Mouse (Mus musculus): ENCODE measurements around the gene Tmeff2. TPM values are rescaled to one million over a fixed set of nuclear protein-coding genes. Genes with fewer than 3 reads are reported as not detected.

Tmeff2 gene
- polyA plus RNA-seq, 1 experiment from 2014 or later: 1.4 TPM

- peak overlapping the region; percentile 63 for H3K9ac ChIP-seq (ENCODE audit: low read length)
- peak overlapping the region; percentile 100 for H3K4me2 ChIP-seq (ENCODE audit: low read length)
- no peak overlapping the region for H3K27ac ChIP-seq (replicated peaks in 1 of 2; ENCODE audit: control insufficient read depth in 1 of 2, insufficient read depth in 1 of 2, low read depth in 2 of 2, low read length in 2 of 2)
- no peaks in the 10 kb centered on the region for H3K36me3 ChIP-seq (ENCODE audit: control insufficient read depth, insufficient read depth, low read length)
- no peaks in the 10 kb centered on the region for H3K9me3 ChIP-seq (ENCODE audit: control insufficient read depth, low read length)
- peaks cover 21% of the 10 kb centered on the region for H3K27me3 ChIP-seq (ENCODE audit: control insufficient read depth, insufficient read depth, low read length)
- no peak for ATAC-seq (ENCODE audit: insufficient number of reproducible peaks, insufficient read depth, low FRiP score, low read depth)
- H3K4me1 ChIP-seq (ENCODE audit: control insufficient read depth in 2 of 2, insufficient read depth in 2 of 2, low read length in 2 of 2): no peaks in the 10 kb centered on the region; a peak in 2 of 4 replicates
- under 1% methylated on average over 34 of the region's 35 CpGs for WGBS
- peak overlapping the region; percentile 61 to 62 for H3K4me3 ChIP-seq (ENCODE audit: control insufficient read depth in 1 of 2, insufficient read depth in 1 of 2, low read depth in 1 of 2, low read length in 2 of 2)
Observed at GRCm38 (mm10) chr1:50927679-50928187, 27.3 kb downstream of the Tmeff2 start.

GRCm38 (mm10) chr1:50928776-50929175 lies 28.3 kb downstream of the Tmeff2 start:
- peaks cover 18% of the 10 kb centered on the region for H3K27me3 ChIP-seq (ENCODE audit: control insufficient read depth, insufficient read depth, low read length)
- H3K4me3 ChIP-seq (ENCODE audit: control insufficient read depth in 1 of 2, insufficient read depth in 1 of 2, low read depth in 1 of 2, low read length in 2 of 2): no peak overlapping the region
- 36% methylated on average over 3 of the region's 3 CpGs for WGBS
- no peaks in the 10 kb centered on the region for H3K36me3 ChIP-seq (ENCODE audit: control insufficient read depth, insufficient read depth, low read length)
- no peak overlapping the region for H3K9ac ChIP-seq (ENCODE audit: low read length)
- H3K4me1 ChIP-seq (ENCODE audit: control insufficient read depth in 2 of 2, insufficient read depth in 2 of 2, low read length in 2 of 2): no peaks in the 10 kb centered on the region; a peak in 2 of 4 replicates
- no peak overlapping the region for H3K27ac ChIP-seq (replicated peaks in 1 of 2; ENCODE audit: control insufficient read depth in 1 of 2, insufficient read depth in 1 of 2, low read depth in 2 of 2, low read length in 2 of 2)
- no peak for ATAC-seq (ENCODE audit: insufficient number of reproducible peaks, insufficient read depth, low FRiP score, low read depth)
- H3K9me3 ChIP-seq (ENCODE audit: control insufficient read depth, low read length): no peaks in the 10 kb centered on the region
- H3K4me2 ChIP-seq (ENCODE audit: low read length): no peak overlapping the region

- Histone ChIP-seq H3K4me1 (ENCODE audit: control insufficient read depth in 2 of 2, insufficient read depth in 2 of 2, low read length in 2 of 2) (no peaks in the 10 kb centered on the region), H3K9me3 (ENCODE audit: control insufficient read depth, low read length) (no peaks in the 10 kb centered on the region), H3K27ac (replicated peaks in 1 of 2; ENCODE audit: control insufficient read depth in 1 of 2, insufficient read depth in 1 of 2, low read depth in 2 of 2, low read length in 2 of 2) (no peak overlapping the region), H3K4me2 (ENCODE audit: low read length) (no peak overlapping the region), H3K4me3 (ENCODE audit: control insufficient read depth in 1 of 2, insufficient read depth in 1 of 2, low read depth in 1 of 2, low read length in 2 of 2) (no peak overlapping the region), H3K36me3 (ENCODE audit: control insufficient read depth, insufficient read depth, low read length) (no peaks in the 10 kb centered on the region), H3K27me3 (ENCODE audit: control insufficient read depth, insufficient read depth, low read length) (no peaks in the 10 kb centered on the region), H3K9ac (ENCODE audit: low read length) (no peak overlapping the region)
- no peak for ATAC-seq (ENCODE audit: insufficient number of reproducible peaks, insufficient read depth, low FRiP score, low read depth)
- WGBS: 59% methylated on average over 2 of the region's 2 CpGs
Observed at GRCm38 (mm10) chr1:50935076-50935475, 34.6 kb downstream of the Tmeff2 start.

GRCm38 (mm10) chr1:50935484-50935883 lies 35.0 kb downstream of the Tmeff2 start:
- WGBS: 79% methylated on average over 2 of the region's 2 CpGs
- H3K4me2 ChIP-seq (ENCODE audit: low read length): no peak overlapping the region
- H3K4me3 ChIP-seq (ENCODE audit: control insufficient read depth in 1 of 2, insufficient read depth in 1 of 2, low read depth in 1 of 2, low read length in 2 of 2): no peak overlapping the region

GRCm38 (mm10) chr1:50940131-50941039 lies 39.9 kb downstream of the Tmeff2 start:
- no peak for ATAC-seq (ENCODE audit: insufficient number of reproducible peaks, insufficient read depth, low FRiP score, low read depth)
- no peaks in the 10 kb centered on the region for H3K27me3 ChIP-seq (ENCODE audit: control insufficient read depth, insufficient read depth, low read length)
- H3K36me3 ChIP-seq (ENCODE audit: control insufficient read depth, insufficient read depth, low read length): no peaks in the 10 kb centered on the region
- H3K27ac ChIP-seq (replicated peaks in 1 of 2; ENCODE audit: control insufficient read depth in 1 of 2, insufficient read depth in 1 of 2, low read depth in 2 of 2, low read length in 2 of 2): no peak overlapping the region
- no peaks in the 10 kb centered on the region for H3K4me1 ChIP-seq (ENCODE audit: control insufficient read depth in 2 of 2, insufficient read depth in 2 of 2, low read length in 2 of 2)
- H3K9me3 ChIP-seq (ENCODE audit: control insufficient read depth, low read length): no peaks in the 10 kb centered on the region
- H3K4me2 ChIP-seq (ENCODE audit: low read length): no peak overlapping the region
- H3K4me3 ChIP-seq (ENCODE audit: control insufficient read depth in 1 of 2, insufficient read depth in 1 of 2, low read depth in 1 of 2, low read length in 2 of 2): no peak overlapping the region
- WGBS: 71% methylated on average over 7 of the region's 7 CpGs
- H3K9ac ChIP-seq (ENCODE audit: low read length): no peak overlapping the region

More at GRCm38 (mm10) chr1:50935484-50935883, 35.0 kb downstream of the Tmeff2 start:
- Histone ChIP-seq H3K4me1 (ENCODE audit: control insufficient read depth in 2 of 2, insufficient read depth in 2 of 2, low read length in 2 of 2) (no peaks in the 10 kb centered on the region), H3K36me3 (ENCODE audit: control insufficient read depth, insufficient read depth, low read length) (no peaks in the 10 kb centered on the region), H3K27me3 (ENCODE audit: control insufficient read depth, insufficient read depth, low read length) (no peaks in the 10 kb centered on the region), H3K9ac (ENCODE audit: low read length) (no peak overlapping the region), H3K27ac (replicated peaks in 1 of 2; ENCODE audit: control insufficient read depth in 1 of 2, insufficient read depth in 1 of 2, low read depth in 2 of 2, low read length in 2 of 2) (no peak overlapping the region), H3K9me3 (ENCODE audit: control insufficient read depth, low read length) (no peaks in the 10 kb centered on the region)
- ATAC-seq (ENCODE audit: insufficient number of reproducible peaks, insufficient read depth, low FRiP score, low read depth): no peak

GRCm38 (mm10) chr1:50948575-50948974 lies 48.1 kb downstream of the Tmeff2 start:
- 55% methylated on average over 1 of the region's 1 CpGs for WGBS
- Histone ChIP-seq H3K36me3 (ENCODE audit: control insufficient read depth, insufficient read depth, low read length) (no peaks in the 10 kb centered on the region), H3K9ac (ENCODE audit: low read length) (no peak overlapping the region), H3K27ac (replicated peaks in 1 of 2; ENCODE audit: control insufficient read depth in 1 of 2, insufficient read depth in 1 of 2, low read depth in 2 of 2, low read length in 2 of 2) (no peak overlapping the region), H3K4me2 (ENCODE audit: low read length) (no peak overlapping the region), H3K27me3 (ENCODE audit: control insufficient read depth, insufficient read depth, low read length) (no peaks in the 10 kb centered on the region), H3K4me3 (ENCODE audit: control insufficient read depth in 1 of 2, insufficient read depth in 1 of 2, low read depth in 1 of 2, low read length in 2 of 2) (no peak overlapping the region), H3K9me3 (ENCODE audit: control insufficient read depth, low read length) (no peaks in the 10 kb centered on the region), H3K4me1 (ENCODE audit: control insufficient read depth in 2 of 2, insufficient read depth in 2 of 2, low read length in 2 of 2) (no peaks in the 10 kb centered on the region)
- no peak for ATAC-seq (ENCODE audit: insufficient number of reproducible peaks, insufficient read depth, low FRiP score, low read depth)

- Histone ChIP-seq H3K27ac (replicated peaks in 1 of 2; ENCODE audit: control insufficient read depth in 1 of 2, insufficient read depth in 1 of 2, low read depth in 2 of 2, low read length in 2 of 2) (no peak overlapping the region), H3K36me3 (ENCODE audit: control insufficient read depth, insufficient read depth, low read length) (no peaks in the 10 kb centered on the region), H3K4me2 (ENCODE audit: low read length) (no peak overlapping the region), H3K9ac (ENCODE audit: low read length) (no peak overlapping the region), H3K9me3 (ENCODE audit: control insufficient read depth, low read length) (no peaks in the 10 kb centered on the region), H3K4me3 (ENCODE audit: control insufficient read depth in 1 of 2, insufficient read depth in 1 of 2, low read depth in 1 of 2, low read length in 2 of 2) (no peak overlapping the region), H3K27me3 (ENCODE audit: control insufficient read depth, insufficient read depth, low read length) (no peaks in the 10 kb centered on the region), H3K4me1 (ENCODE audit: control insufficient read depth in 2 of 2, insufficient read depth in 2 of 2, low read length in 2 of 2) (no peaks in the 10 kb centered on the region)
- WGBS: 86% methylated on average over 1 of the region's 1 CpGs
- ATAC-seq (ENCODE audit: insufficient number of reproducible peaks, insufficient read depth, low FRiP score, low read depth): no peak
Observed at GRCm38 (mm10) chr1:50958844-50959243, 58.4 kb downstream of the Tmeff2 start.
